Mouse (Mus musculus) c-Kit-positive CD71-positive TER-119-negative erythroid progenitor cells, embryonic 14.5 days (primary cell): Measurements from ENCODE around the gene Mpp3.

Source experiments
- DNase-seq: peaks from one replicate; pipeline ENCODE4 v3.0.0-alpha.2; 2013; ENCODE audit warnings: low read depth

The Mpp3 gene

DNA sequence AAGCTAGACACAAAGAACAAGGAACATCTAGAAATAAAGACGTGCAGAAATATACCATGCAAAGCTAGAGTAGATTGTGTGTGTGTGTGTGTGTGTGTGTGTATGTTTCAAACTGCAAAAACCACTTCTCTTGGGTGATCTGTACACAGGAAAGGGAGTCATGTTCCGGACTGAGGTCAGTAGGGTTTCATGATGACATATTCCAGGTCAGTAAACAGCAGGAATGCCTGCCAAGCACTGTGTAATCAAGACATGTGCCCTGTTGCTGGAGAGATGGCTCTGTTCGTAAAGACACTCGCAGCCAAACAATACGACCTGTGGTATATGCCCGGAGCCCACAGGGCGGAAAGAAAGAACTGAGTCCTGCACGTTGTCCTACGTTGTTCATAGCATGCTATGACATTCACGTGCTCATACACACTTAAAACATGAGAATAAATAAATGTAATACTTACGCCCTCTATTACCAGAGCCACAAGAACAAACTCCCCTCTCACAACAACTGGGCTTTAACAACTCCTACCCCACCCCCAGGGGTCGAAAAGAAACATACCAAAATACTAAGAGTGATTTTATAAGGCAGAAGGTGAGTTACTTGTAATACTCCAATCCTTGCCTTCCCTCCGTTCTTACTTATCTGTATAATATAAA, 11.4 kb upstream of the Mpp3 start:
- no peak for DNase-seq

DNA sequence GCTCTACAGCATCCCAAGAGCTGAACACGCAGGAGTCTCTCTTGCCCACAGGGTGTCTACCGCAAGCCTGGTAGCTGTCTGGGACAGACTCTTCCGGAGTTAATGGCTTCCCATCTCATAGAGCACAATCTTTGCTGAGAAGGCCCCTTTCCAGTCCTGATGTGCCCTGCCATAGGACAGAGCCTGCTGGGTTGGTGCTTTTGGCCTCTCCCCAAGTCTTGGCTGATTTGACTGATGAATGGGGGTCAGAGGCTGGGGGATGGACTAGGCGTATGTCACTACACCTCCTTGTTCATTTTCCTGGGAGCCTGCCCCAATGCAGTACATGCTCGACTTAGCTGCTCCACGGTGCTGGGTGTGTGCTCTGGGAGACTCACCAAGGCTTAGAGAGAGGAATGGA, 9.5 kb upstream of the Mpp3 start:
- no peak for DNase-seq

DNA sequence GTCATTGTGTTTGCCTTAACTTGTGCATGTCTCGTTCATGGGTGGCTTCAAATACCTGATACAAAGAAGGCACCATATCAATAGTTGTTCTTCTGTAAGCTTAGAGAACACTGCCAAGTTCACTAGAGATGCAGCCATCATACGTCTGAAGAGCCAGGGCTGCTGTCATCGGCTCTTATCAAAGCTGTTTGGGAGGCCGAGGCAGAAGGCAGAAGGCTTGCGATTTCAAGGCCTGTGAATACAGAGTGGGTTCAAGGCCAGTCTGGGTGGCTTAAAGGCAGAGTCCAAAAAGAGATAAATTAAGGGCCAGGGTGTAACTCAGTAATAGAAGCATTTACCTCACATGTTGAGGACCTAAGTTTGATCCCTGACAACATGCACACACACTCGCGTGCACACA, 8.1 kb upstream of the Mpp3 start:
- no peak for DNase-seq

DNA sequence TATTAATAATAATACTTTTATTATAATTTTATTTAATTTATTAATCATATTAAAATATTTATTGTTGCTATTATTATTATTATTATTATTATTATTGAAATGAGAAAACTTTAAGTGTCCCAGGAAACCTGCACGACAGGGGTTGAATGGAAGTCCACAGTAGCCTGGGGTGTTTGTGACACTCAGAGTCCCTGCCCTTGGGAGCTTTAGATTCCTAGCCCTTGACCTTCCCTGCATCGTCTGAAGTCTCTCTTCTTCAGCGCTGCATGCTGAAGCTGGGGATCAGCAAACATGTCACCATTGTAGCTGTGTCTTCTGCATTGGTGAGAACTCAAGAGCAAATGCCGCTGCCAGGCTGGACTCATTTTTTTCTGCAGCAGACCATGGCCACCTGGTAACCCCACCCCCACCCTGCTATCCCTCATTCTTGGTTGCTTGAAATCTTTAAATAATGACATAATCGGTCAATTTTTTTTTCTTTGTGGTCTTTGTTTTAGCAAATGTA, 7.2 kb upstream of the Mpp3 start:
- DNase-seq = no peak

DNA sequence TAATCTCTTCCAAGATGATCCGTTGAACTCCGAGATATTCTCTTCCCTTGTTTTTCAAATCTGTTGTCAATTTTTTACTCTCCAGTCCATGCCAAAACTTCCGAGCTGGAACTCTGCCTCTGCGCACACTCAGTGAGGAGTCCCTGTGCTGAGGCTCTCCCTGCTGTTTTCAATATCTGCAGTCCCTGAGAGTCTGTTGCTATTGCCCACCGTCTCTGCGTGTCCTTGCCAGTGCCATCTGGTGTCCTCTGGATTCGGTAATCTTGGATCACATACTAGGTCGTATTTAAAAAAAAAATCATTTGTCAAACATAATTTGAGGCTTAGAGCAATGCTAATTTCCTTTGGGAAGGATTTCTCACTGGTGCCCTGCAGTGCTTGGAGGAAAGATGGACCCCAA, 6.6 kb upstream of the Mpp3 start:
- DNase-seq = no peak

DNA sequence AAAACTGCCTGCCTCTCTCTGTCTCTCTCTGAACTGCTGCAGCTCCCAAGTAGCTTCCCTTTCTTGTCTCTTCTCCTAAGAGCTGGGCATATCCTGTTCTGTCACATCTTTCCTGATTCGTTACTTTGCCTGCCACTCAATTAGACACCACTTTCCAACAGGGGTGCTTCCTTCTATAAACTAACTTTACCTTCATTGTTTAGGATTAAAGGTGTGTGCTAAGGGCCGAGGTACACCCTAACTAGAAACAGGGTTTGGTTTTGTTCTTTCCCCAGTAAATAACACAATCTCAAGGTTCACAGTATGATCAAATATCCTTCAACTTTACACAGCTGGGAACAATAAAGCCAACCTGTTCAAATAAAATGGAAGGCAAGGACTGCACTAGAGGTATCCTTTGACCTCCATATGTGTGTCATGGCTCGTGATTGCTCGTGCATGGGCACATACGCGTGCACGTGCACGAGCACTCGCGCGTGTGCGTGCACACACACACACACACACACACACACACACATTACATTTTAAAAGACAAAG, 4.9 kb upstream of the Mpp3 start:
- DNase-seq = no peak

DNA sequence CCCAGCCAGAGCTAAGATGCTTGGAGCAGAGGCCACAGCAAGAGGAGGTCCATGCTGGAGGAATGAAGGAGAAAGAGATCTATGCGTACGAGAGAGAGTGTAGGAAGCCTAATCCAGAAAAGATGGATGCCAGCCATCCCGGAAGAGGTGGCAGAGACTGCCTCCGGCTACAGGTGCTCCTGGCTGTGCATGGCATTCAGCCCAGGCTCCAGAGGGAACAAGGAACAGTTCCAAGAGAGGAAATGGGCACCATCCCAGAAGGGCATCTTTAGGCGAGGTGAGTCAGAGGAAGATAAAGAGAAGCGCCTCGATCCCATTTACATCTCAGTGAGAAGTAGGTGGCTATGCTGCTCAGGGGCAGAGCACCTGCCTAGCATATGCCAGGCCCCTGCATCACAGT, 2.9 kb upstream of the Mpp3 start:
- DNase-seq = no peak

DNA sequence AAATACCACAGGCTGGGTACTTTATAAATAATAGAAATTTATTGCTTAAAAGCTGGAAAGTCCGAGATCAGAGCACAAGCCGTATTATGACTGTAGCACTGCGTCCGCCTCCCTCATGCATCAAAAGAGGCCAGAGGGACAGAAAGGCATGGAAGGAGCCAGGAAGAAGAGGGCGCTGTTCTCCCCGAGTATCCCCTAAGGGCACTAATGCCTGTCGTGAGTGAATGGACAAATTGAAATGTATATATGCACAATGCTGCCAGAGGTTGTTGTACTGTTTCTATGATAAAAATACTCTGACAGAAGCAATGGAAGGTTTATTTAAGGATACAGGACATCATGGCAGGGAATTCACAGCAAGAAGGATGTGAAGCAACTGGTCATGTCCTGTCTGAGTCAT, 1.7 kb upstream of the Mpp3 start:
- DNase-seq = no peak

DNA sequence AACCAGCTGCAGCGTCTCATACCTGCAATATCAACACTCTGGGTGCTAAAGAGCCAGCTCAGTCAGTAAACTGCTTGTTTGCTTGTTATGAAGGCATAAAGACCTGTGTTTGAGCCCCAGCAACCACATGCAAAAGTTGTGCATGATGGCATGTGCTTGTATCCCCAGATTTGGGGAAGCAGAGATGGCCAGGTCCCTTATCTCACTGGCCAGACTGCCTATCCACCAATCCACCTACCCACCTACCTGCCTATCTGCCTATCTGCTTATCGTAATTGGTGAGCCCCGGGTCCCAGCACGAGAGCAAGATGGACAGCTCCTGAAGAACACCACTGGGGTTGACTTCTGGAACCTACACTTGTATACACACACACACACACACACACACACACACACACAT, 1.0 kb upstream of the Mpp3 start:
- DNase-seq = no peak

DNA sequence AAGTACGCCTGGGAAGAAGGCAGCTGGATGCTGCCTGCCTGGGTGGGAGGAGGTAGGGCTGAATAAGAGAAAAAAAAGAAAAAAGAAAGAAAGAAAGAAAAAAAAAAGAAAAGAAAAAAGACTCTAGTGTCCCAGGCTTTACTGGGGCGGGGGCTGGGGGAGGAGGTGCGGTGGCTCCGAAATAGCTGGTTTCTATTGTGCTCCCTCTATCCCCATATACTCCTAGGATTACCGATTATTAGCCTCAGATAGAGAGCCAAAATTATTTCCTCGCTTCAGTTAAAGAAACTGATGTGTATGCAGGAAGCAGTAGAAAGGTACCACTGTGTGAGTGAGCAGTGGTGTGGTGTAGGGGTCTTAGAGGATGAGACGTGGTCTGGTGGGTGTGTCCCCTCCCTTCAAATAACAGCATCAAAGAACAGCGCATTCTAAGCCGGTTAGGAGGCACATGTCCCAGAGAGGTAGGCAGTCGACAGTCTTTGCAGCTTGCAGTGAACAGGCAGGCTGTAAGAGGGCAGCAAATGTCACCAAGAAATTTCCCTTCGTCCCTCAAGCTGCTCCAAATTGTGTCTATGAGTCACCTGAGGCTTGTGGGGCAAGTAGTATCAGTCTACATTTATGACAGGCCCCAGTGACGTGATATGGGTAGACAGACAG, 772 bp downstream of the Mpp3 start:
- no peak for DNase-seq

DNA sequence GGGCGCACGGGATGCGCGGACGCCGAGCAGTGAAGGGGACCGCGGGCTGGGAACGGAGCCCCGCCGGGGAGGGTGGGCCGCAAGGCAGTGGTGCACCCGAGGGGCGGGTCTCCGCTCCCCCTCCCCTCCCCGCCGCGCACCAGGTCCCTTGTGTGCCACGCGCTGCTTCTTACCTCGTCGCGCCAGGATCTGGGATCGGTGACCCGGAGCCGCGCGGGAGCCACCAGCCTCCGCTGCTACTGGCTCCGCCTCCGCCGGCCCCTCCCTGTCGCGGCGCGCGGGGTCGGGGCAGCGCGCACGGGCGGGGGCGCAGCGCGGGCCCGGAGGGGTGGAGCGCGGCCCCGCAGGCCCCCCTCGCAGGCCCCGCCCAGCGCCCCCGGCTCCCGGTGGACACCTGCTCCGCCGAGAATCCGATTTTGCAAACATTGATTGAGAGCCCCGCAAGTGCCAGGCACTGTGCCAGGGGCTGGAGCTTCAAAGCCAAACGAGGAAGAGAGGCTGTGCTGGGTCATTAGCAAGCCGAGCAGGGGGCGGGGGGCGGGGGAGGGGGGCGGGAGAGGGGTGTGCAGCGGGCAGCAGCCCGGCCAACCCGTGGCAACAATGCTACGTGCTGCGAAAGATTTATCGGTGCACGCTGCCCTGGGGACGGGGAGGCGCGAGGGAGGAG, 1.4 kb downstream of the Mpp3 start:
- DNase-seq = no peak

DNA sequence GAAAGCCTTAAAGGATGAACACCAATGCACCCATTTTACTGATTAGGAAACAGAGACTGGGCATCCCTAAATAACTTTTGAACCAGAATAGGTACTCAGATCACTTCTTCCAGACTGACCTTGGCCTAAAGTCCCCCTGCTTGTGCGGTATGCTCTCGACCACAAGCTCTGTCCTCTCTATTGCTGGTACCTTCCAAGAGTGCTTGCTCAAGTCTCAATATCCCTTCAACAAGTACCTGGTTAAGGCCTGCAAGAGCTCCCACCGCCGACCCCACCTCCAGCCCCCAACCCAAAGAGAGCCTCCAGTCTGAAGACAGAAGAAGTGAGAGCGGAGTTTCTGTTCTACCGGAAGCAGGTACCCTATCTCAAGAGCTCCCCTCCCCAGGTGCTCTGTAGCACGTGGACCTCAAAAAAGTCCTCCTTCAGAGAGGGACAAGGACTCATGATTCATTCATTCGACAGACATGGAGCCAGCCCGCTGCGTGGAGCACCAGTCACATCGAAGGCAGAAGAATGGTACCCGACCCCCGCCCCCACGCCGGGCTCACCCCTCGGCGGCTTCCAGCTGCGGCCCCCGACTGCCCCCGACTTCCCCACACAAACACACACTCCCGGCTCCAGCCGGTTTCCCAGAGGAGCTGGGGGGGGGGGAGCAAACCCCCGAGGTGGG, 2.1 kb downstream of the Mpp3 start:
- DNase-seq = no peak

DNA sequence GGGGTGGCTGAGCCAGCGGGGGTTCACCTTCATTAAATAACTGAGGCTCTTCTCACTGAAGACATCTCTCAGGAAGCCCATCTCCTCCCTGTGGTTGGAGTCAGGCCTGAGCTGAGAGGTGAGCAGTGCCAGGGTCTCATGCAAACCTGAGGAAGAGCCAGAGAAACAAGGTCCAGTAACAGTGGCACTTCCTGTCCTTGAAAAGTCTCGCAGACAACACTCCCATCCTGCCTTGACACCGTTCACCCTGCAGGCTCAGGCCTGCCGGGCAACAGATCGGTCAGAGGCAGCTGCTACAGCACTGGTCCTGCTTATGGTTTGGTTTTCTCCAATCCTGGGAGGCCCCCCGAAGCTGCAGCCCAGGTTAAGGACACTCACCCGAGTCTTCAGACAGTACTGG, 2.9 kb downstream of the Mpp3 start:
- DNase-seq = no peak

DNA sequence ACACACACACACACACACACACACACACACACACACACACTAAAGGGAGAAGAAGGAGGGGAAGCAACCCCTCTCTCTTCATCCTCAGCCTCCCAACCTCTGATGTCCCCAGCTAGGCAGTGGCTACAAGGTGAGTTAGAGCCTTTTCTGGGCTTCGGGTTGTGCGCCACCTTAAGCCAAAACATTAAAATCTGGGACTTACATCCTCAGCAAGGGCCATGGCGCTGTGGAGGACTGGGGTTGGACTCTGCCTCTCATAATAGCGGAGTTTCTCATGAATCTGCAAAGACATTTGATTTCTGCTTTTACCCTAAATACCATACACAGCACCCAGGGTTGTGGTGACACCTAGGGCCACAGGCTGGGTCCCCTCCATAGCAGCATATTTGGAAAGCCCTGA, 3.4 kb downstream of the Mpp3 start:
- no peak for DNase-seq

DNA sequence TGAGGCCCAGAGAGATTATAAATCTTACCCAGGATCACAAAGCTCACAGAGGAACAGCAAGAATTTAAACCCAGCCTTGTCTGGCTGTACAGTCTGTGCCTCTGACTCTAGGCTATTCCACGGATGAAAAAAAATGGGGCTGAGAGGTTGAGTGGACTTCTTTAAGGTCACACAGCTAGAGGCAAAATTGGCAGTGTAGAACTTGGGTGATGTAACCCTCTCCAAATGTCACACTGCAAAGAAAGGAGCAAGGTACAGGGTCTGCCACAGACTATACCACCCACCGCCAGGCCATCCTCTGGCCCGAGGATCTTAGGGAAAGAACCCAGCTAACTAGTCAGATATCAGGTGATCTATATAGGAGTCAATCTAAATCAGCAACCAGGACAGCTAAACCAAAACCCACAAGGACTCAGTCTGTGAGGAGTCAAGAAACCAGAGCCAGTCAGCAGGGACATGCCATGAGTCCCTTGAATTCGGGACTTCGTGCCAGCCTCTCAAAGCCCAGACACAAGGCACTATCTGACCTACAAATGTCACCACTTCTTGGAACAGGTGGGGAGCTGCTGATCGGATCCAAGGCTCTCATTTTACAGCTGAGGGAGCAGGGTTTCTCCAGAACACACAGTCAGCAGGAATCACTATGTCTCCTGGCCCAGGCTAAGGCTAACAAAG, 4.0 kb downstream of the Mpp3 start:
- DNase-seq = no peak

DNA sequence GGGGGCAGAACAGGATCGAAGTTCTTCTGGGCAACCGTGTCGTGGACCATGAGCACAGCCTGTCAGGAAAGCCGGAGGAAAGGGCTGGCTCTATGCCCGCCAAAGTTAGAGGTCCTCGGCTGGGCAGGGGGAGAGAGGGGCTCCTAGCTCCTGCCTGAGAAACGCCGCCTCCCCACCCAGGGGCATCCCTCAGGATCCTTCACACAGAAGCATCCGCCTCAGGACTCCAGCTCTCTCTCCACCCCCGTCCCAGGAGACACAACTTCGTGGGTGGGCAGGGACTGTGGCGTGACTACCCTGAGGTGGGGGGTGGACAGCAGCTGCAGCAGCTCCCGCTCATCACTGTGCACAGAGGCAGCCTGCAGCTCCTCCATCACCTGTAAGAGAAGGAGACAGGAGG, 4.9 kb downstream of the Mpp3 start:
- no peak for DNase-seq

DNA sequence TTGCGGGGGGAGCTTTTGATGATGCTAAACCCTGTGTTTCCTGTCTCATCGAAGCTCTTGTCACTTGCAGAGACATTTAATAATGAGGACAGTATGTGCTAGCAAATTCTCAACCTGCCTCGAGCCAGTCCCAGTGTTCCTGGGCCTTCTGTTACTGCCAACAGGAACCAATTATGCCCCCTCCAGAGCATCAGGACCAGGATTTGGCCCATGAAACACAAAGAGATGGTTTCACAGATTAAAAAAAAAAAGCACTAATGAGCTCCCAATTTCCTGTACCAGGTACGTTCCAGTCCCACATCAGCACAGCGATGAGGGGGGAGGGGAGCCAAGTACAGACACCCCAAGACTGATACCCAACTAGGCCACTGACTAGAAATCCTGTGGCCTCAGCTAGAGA, 7.1 kb downstream of the Mpp3 start:
- DNase-seq = no peak

DNA sequence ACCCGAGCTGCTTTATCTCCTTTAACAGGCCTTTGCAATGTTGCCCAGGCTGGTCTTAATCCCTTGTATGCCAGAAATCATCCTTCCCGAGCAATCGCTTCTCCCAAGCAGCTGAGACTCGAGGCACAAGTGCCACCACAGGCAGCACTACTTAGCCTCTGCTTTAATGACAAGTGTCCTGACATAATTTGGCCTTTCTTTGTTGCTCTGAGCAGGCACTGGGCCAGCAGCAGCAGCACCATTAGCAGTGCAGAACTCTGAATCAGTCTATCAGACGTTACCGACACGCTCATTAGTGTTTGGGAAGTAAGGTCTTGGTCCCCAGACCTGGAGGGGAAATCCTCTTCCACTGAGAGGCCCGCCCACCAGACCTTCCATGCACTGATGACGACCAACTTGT, 8.5 kb downstream of the Mpp3 start:
- DNase-seq = no peak

DNA sequence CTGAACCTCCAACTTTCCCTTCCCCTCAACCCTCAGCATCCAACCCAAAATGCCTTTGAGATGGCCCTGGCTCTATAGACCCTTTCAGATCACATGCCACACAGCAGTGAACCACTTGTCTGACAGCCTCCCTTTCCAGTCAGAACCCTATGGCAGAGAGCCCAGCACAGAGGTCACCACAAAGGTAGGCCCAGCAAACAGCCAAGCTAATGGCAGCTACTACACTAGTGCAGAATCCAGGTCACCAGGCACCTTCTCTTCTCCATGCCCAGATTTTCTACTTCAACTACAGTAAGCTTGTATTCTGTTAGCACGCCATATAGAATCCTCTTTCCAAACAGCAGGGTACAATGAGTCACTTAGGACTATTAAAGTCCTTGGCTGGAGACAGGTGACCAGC, 12.1 kb downstream of the Mpp3 start:
- DNase-seq = no peak

DNA sequence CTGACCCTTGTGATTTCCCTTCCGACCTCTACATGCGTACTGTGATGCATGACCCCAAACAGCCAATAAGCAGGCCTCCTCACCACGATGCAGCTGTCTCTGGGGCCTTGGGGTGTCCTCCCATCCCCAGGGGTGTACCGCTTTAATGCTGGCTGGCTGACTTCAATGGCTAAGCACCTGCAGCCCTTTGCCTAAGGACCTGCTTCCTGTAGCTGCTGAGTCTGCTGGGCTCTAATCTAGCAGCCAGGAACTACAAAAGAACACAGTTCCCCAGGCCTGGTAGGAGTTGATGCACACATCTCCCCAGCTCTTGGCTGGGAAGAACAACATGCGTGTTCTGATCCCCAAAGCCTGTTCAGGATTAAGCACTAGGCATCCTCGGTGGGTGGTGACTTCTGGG, 12.8 kb downstream of the Mpp3 start:
- DNase-seq = no peak

DNA sequence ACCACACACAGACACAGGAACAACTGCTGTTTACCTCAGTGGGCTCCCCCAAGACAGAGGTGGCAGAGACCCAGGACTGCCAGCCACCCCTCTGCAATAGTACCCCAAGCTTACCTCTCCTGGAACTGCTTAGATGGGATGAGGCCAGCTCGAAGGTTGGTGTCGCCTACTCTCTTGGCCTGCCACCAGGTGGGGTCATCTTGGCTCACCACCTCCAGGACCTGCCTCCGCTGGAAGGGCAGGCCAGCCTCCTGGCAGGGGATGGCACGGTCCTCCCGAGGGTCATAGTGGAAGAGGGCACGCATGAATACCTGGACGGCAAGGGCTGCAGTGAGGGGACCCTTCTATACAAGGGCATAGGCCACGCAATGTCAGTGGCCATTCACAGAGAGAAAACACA, 15.1 kb downstream of the Mpp3 start:
- DNase-seq = no peak

DNA sequence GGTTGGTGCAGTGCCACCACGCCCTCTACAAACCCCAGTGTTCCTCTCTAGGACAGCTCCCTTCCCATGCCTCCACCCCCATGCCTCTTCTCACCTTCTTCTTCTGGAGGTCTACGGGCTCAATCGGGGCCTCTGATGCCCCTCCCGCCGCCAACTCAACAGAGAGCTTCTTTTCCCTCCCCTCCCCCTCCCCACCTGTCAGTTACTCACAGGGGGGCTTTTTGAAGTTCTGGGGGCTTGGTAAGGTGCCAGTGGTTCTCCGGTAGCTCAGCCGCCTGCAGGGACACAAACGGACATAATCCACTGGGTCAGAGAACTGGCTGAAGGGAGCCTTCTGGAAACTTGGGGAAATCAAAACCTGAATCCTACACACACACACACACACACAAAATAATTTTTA, 16.8 kb downstream of the Mpp3 start:
- DNase-seq = no peak
